Mouse (Mus musculus): ENCODE results near the gene Chd5. TPM values are rescaled to one million over a fixed set of nuclear protein-coding genes. Genes with fewer than 3 reads are reported as not detected.

The Chd5 gene
- total RNA-seq, 2 experiments from 2014 or later, result 6.9 to 9.7 TPM

- DNase-seq (ENCODE audit: low spot score in 2 of 2), result no peak
These were observed 86.5 kb downstream of the Chd5 start for GRCm38 (mm10) chr4:152424922-152425321.

GRCm38 (mm10) chr4:152428259-152428658, 89.8 kb downstream of the Chd5 start:
- DNase-seq (ENCODE audit: low spot score in 2 of 2), result no peak

- peak; percentile 41 for DNase-seq (ENCODE audit: low spot score in 2 of 2)
These were observed 93.9 kb downstream of the Chd5 start for GRCm38 (mm10) chr4:152432308-152432707.

GRCm38 (mm10) chr4:152434836-152435235, 96.4 kb downstream of the Chd5 start:
- peak; percentile 84 to 89 for DNase-seq (ENCODE audit: low spot score in 2 of 2)

GRCm38 (mm10) chr4:152435255-152435654, 96.8 kb downstream of the Chd5 start:
- DNase-seq (ENCODE audit: low spot score in 2 of 2), result peak; percentile 78 to 82

Other genes starting within 250 kb of the Chd5 start
- gene Tnfrsf25, start 222.7 kb upstream of the Chd5 start, total RNA-seq (2021), result 1 to 10 TPM; 1.3 to 2.8 TPM
- 1 to 10 TPM; 1.9 to 3.3 TPM for gene Espn, start 186.3 kb upstream of the Chd5 start, total RNA-seq (2021)
- gene Hes2, start 179.8 kb upstream of the Chd5 start, total RNA-seq (2021), result not detected
- gene Acot7, start 160.5 kb upstream of the Chd5 start, total RNA-seq (2021), result 10 to 100 TPM; 45.7 to 54.0 TPM
- 1 to 10 TPM; 5.3 to 7.4 TPM for gene Gpr153, start 64.4 kb upstream of the Chd5 start, total RNA-seq (2021)
- gene Hes3, start 47.0 kb upstream of the Chd5 start, total RNA-seq (2021), result not detected
- 10 to 100 TPM; 52.1 to 55.6 TPM for gene Icmt, start 41.4 kb upstream of the Chd5 start, total RNA-seq (2021)
- 1 to 10 TPM in 1 of 2 experiments, under 1 TPM in 1; 0.43 to 1.3 TPM for gene Rnf207, start 19.7 kb upstream of the Chd5 start, total RNA-seq (2021)
- gene Rpl22, start 12.9 kb upstream of the Chd5 start, total RNA-seq (2021), result 100 to 1,000 TPM; 443 to 509 TPM
- gene Nphp4, start 138.1 kb downstream of the Chd5 start, total RNA-seq (2021), result 1 to 10 TPM; 2.9 to 4.1 TPM
- gene Kcnab2, start 139.2 kb downstream of the Chd5 start, total RNA-seq (2021), result 1 to 10 TPM; 4.6 to 5.5 TPM

All from adrenal gland, adult 18-20 months (tissue).